Mouse (Mus musculus): ENCODE measurements around the gene Limd2. TPM values are rescaled to one million over a fixed set of nuclear protein-coding genes. Genes with fewer than 3 reads are reported as not detected.

Limd2 gene
- polyA plus RNA-seq, 1 experiment from 2014 or later = 157 TPM

GRCm38 (mm10) chr11:106178036-106178782 is 17.5 kb upstream of the Limd2 start:
- Histone ChIP-seq H3K36me3 (ENCODE audit: control insufficient read depth, insufficient read depth, low read length) (no peaks in the 10 kb centered on the region), H3K4me3 (ENCODE audit: low read depth, low read length) (no peak overlapping the region), H3K9ac (replicated peaks; ENCODE audit: low read depth, low read length) (no peak overlapping the region), H3K4me1 (ENCODE audit: control insufficient read depth, insufficient read depth, low read length) (no peaks in the 10 kb centered on the region), H3K9me3 (ENCODE audit: control insufficient read depth, low read depth, low read length) (no peaks in the 10 kb centered on the region), H3K27me3 (ENCODE audit: control insufficient read depth, insufficient read depth, low read length) (no peaks in the 10 kb centered on the region), H3K27ac (ENCODE audit: low read length) (no peak overlapping the region), H3K4me2 (replicated peaks; ENCODE audit: low read depth, low read length) (no peak overlapping the region)
- WGBS = 73% methylated on average over 5 of the region's 5 CpGs
- ATAC-seq (ENCODE audit: insufficient number of reproducible peaks, insufficient read depth, low FRiP score, low read depth) = no peak

- Histone ChIP-seq H3K27ac (ENCODE audit: low read length) (no peak overlapping the region), H3K36me3 (ENCODE audit: control insufficient read depth, insufficient read depth, low read length) (no peaks in the 10 kb centered on the region), H3K9me3 (ENCODE audit: control insufficient read depth, low read depth, low read length) (no peaks in the 10 kb centered on the region), H3K4me1 (ENCODE audit: control insufficient read depth, insufficient read depth, low read length) (no peaks in the 10 kb centered on the region), H3K27me3 (ENCODE audit: control insufficient read depth, insufficient read depth, low read length) (no peaks in the 10 kb centered on the region), H3K4me3 (ENCODE audit: low read depth, low read length) (no peak overlapping the region), H3K4me2 (replicated peaks; ENCODE audit: low read depth, low read length) (no peak overlapping the region), H3K9ac (replicated peaks; ENCODE audit: low read depth, low read length) (no peak overlapping the region)
- ATAC-seq (ENCODE audit: insufficient number of reproducible peaks, insufficient read depth, low FRiP score, low read depth) = no peak
- 65% methylated on average over 5 of the region's 5 CpGs for WGBS
These were observed 15.7 kb upstream of the Limd2 start for GRCm38 (mm10) chr11:106176372-106176771.

DNA sequence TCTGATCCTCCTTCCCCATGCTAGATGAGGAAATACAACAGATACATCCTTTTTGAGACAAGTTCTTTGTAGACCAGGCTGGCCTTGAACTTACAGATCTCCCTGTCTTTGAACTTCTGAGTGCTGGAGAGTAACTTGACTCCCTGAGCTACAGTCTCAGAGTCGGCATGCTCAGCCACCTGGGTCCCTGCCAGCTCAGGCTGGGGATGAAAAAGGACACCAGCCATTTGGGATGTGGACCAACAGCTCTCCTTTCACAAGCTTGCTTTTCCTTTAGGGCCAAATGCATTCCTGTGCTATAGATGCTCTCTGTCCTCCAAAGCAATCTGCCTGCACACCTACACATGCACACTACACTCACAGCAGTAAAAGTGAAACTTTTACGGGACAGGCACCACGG is 14.4 kb upstream of the Limd2 start:
- Histone ChIP-seq H3K4me2 (replicated peaks; ENCODE audit: low read depth, low read length) (no peak overlapping the region), H3K4me1 (ENCODE audit: control insufficient read depth, insufficient read depth, low read length) (no peaks in the 10 kb centered on the region), H3K27ac (ENCODE audit: low read length) (no peak overlapping the region), H3K27me3 (ENCODE audit: control insufficient read depth, insufficient read depth, low read length) (no peaks in the 10 kb centered on the region), H3K9ac (replicated peaks; ENCODE audit: low read depth, low read length) (no peak overlapping the region), H3K4me3 (ENCODE audit: low read depth, low read length) (no peak overlapping the region), H3K36me3 (ENCODE audit: control insufficient read depth, insufficient read depth, low read length) (no peaks in the 10 kb centered on the region), H3K9me3 (ENCODE audit: control insufficient read depth, low read depth, low read length) (no peaks in the 10 kb centered on the region)
- 59% methylated on average over 3 of the region's 3 CpGs for WGBS
- no peak for ATAC-seq (ENCODE audit: insufficient number of reproducible peaks, insufficient read depth, low FRiP score, low read depth)

DNA sequence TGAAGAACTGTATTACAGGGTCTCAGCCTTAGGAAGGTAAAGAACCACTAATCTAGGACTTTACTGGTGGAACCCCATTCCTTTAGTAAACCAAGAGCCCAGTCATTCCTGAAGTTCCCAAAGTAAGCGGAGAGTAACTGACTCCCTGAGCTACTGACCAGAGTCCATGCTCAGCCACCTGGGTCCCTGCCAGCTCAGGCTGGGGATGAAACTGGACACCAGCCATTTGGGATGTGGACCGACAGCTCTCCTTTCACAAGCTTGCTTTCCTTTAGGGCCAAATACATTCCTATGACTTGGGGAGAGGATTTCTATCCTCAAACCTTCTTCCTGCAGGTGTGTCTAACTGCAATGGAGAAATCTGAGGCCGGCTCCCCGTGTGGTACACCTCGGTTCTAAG is 13.7 kb upstream of the Limd2 start:
- no peaks in the 10 kb centered on the region for H3K36me3 ChIP-seq (ENCODE audit: control insufficient read depth, insufficient read depth, low read length)
- no peak overlapping the region for H3K4me2 ChIP-seq (replicated peaks; ENCODE audit: low read depth, low read length)
- 71% methylated on average over 5 of the region's 5 CpGs for WGBS
- no peak overlapping the region for H3K9ac ChIP-seq (replicated peaks; ENCODE audit: low read depth, low read length)
- no peaks in the 10 kb centered on the region for H3K9me3 ChIP-seq (ENCODE audit: control insufficient read depth, low read depth, low read length)
- no peak for ATAC-seq (ENCODE audit: insufficient number of reproducible peaks, insufficient read depth, low FRiP score, low read depth)
- H3K27ac ChIP-seq (ENCODE audit: low read length) = no peak overlapping the region
- H3K27me3 ChIP-seq (ENCODE audit: control insufficient read depth, insufficient read depth, low read length) = no peaks in the 10 kb centered on the region
- H3K4me1 ChIP-seq (ENCODE audit: control insufficient read depth, insufficient read depth, low read length) = no peaks in the 10 kb centered on the region
- no peak overlapping the region for H3K4me3 ChIP-seq (ENCODE audit: low read depth, low read length)

GRCm38 (mm10) chr11:106173228-106173627 is 12.6 kb upstream of the Limd2 start:
- no peaks in the 10 kb centered on the region for H3K4me1 ChIP-seq (ENCODE audit: control insufficient read depth, insufficient read depth, low read length)

GRCm38 (mm10) chr11:106170807-106171206 is 10.1 kb upstream of the Limd2 start:
- H3K9me3 ChIP-seq (ENCODE audit: control insufficient read depth, low read depth, low read length) = no peaks in the 10 kb centered on the region
- no peak overlapping the region for H3K4me2 ChIP-seq (replicated peaks; ENCODE audit: low read depth, low read length)
- H3K27me3 ChIP-seq (ENCODE audit: control insufficient read depth, insufficient read depth, low read length) = no peaks in the 10 kb centered on the region
- 78% methylated on average over 7 of the region's 7 CpGs for WGBS
- no peak overlapping the region for H3K9ac ChIP-seq (replicated peaks; ENCODE audit: low read depth, low read length)
- H3K4me1 ChIP-seq (ENCODE audit: control insufficient read depth, insufficient read depth, low read length) = no peaks in the 10 kb centered on the region
- H3K36me3 ChIP-seq (ENCODE audit: control insufficient read depth, insufficient read depth, low read length) = 0 out of 2 replicates have a peak, but pooled peaks cover 4% of the 10 kb centered on the region
- H3K27ac ChIP-seq (ENCODE audit: low read length) = no peak overlapping the region
- no peak overlapping the region for H3K4me3 ChIP-seq (ENCODE audit: low read depth, low read length)
- ATAC-seq (ENCODE audit: insufficient number of reproducible peaks, insufficient read depth, low FRiP score, low read depth) = no peak

More at GRCm38 (mm10) chr11:106173228-106173627, 12.6 kb upstream of the Limd2 start:
- 0 out of 2 replicates have a peak, but pooled peaks cover under 1% of the 10 kb centered on the region for H3K36me3 ChIP-seq (ENCODE audit: control insufficient read depth, insufficient read depth, low read length)
- H3K4me2 ChIP-seq (replicated peaks; ENCODE audit: low read depth, low read length) = no peak overlapping the region
- H3K27me3 ChIP-seq (ENCODE audit: control insufficient read depth, insufficient read depth, low read length) = no peaks in the 10 kb centered on the region
- H3K27ac ChIP-seq (ENCODE audit: low read length) = no peak overlapping the region
- ATAC-seq (ENCODE audit: insufficient number of reproducible peaks, insufficient read depth, low FRiP score, low read depth) = no peak
- no peaks in the 10 kb centered on the region for H3K9me3 ChIP-seq (ENCODE audit: control insufficient read depth, low read depth, low read length)
- no peak overlapping the region for H3K9ac ChIP-seq (replicated peaks; ENCODE audit: low read depth, low read length)
- WGBS = 94% methylated on average over 2 of the region's 2 CpGs
- no peak overlapping the region for H3K4me3 ChIP-seq (ENCODE audit: low read depth, low read length)

DNA sequence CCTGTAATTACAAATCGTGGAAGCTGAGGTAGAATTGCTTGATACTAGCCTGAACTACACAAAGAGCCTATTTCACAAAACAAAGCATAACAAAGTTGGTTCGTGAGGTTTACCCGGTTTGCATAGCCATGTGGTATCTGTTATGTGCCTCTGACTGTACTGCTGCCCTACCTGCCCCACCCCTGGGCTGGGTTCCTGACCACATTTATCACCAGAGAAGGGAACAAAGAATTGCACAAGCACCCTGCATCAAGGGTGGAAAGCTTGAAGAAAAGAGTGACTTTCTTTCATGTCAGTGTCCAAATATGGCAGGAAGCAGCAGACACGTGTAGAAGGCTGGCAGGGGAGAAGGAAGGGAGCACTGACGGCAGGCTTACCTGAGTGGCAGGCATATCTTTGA is 6.8 kb upstream of the Limd2 start:
- H3K9me3 ChIP-seq (ENCODE audit: control insufficient read depth, low read depth, low read length) = no peaks in the 10 kb centered on the region
- H3K27ac ChIP-seq (ENCODE audit: low read length) = no peak overlapping the region
- no peak for ATAC-seq (ENCODE audit: insufficient number of reproducible peaks, insufficient read depth, low FRiP score, low read depth)
- no peaks in the 10 kb centered on the region for H3K27me3 ChIP-seq (ENCODE audit: control insufficient read depth, insufficient read depth, low read length)
- no peaks in the 10 kb centered on the region for H3K4me1 ChIP-seq (ENCODE audit: control insufficient read depth, insufficient read depth, low read length)
- no peak overlapping the region for H3K4me3 ChIP-seq (ENCODE audit: low read depth, low read length)
- no peak overlapping the region for H3K9ac ChIP-seq (replicated peaks; ENCODE audit: low read depth, low read length)
- no peak overlapping the region for H3K4me2 ChIP-seq (replicated peaks; ENCODE audit: low read depth, low read length)
- 67% methylated on average over 5 of the region's 5 CpGs for WGBS
- peaks cover 12% of the 10 kb centered on the region for H3K36me3 ChIP-seq (ENCODE audit: control insufficient read depth, insufficient read depth, low read length)

DNA sequence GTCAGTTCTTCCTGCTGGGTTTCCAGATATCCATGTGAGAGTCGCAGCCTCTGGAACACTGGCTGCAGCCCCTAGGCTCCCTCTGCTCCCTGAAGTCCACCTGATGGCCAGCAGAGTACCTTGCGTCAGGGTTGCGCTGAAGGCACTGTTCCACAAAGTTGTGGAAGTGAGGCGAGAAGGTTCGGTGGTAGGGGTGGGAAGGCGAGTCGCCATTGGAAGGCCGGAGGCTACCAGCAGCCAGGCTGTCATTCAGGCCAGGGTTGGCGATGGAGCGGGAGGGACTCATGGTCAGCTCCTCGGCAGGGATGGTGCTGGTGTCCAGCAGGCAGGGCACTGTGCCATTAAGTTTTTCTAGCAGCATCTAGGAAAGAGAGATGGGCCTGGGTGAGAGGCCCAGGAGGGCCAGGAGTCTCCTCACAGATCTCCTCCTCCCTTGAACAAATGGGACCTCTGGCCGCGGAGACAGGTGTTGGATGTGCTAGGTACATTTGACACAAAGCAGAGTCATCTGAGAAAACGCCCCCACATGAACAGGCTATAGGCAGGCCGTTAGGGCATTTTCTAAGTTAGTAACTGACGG is 4.0 kb upstream of the Limd2 start:
- Histone ChIP-seq H3K27me3 (ENCODE audit: control insufficient read depth, insufficient read depth, low read length) (no peaks in the 10 kb centered on the region), H3K9me3 (ENCODE audit: control insufficient read depth, low read depth, low read length) (no peaks in the 10 kb centered on the region), H3K4me3 (ENCODE audit: low read depth, low read length) (no peak overlapping the region), H3K4me2 (replicated peaks; ENCODE audit: low read depth, low read length) (no peak overlapping the region), H3K36me3 (ENCODE audit: control insufficient read depth, insufficient read depth, low read length) (peaks cover 12% of the 10 kb centered on the region), H3K27ac (ENCODE audit: low read length) (no peak overlapping the region), H3K4me1 (ENCODE audit: control insufficient read depth, insufficient read depth, low read length) (peaks cover 11% of the 10 kb centered on the region), H3K9ac (replicated peaks; ENCODE audit: low read depth, low read length) (no peak overlapping the region)
- WGBS = 88% methylated on average over 16 of the region's 16 CpGs
- ATAC-seq (ENCODE audit: insufficient number of reproducible peaks, insufficient read depth, low FRiP score, low read depth) = no peak
